Mouse (Mus musculus) liver, embryonic 16.5 days (tissue): ENCODE measurements around the gene Ptx3. TPM values are rescaled to one million over a fixed set of nuclear protein-coding genes. Genes with fewer than 3 reads are reported as not detected.
"Not testable (repeated sequence)": the region's sequence is repeated elsewhere in the genome, so short reads cannot be mapped to it uniquely, and the experiment has no call there.

Source experiments
- ATAC-seq: fragments of 200-750 bp; cut with Nextera tagmentation; 2 replicates; pipeline ENCODE4 v1.8.0; 2017; ENCODE audit warnings: low read depth, mild to moderate bottlenecking, moderate number of reproducible peaks, moderate library complexity
- H3K27ac ChIP-seq: fragments of 300-500 bp; sonication (generic); 2 replicates; pipeline ENCODE4 v1.5.1; 2014; ENCODE audit warnings: mild to moderate bottlenecking, low read length
- H3K27me3 ChIP-seq: fragments of 300-500 bp; sonication (generic); 2 replicates; pipeline ENCODE4 v1.6.1; 2014; ENCODE audit warnings: low read depth, low read length, mixed read lengths; ENCODE audit not compliant: control insufficient read depth, insufficient read depth
- H3K36me3 ChIP-seq: fragments of 300-500 bp; sonication (generic); 2 replicates; pipeline ENCODE4 v1.6.1; 2014; ENCODE audit warnings: mild to moderate bottlenecking; ENCODE audit not compliant: control insufficient read depth, insufficient read depth
- H3K4me1 ChIP-seq: fragments of 300-500 bp; sonication (generic); 2 replicates; pipeline ENCODE4 v1.6.1; 2014; ENCODE audit warnings: low read depth, low read length, mixed read lengths; ENCODE audit not compliant: control insufficient read depth
- H3K4me2 ChIP-seq: fragments of 300-500 bp; sonication (generic); 2 replicates; pipeline ENCODE4 v1.6.1; 2014; ENCODE audit warnings: low read depth, low read length, mixed read lengths
- H3K4me3 ChIP-seq: fragments of 300-500 bp; sonication (generic); 2 replicates; pipeline ENCODE4 v1.5.1; 2014; ENCODE audit warnings: low read depth, mild to moderate bottlenecking, low read length
- H3K9ac ChIP-seq: fragments of 300-500 bp; sonication (generic); 2 replicates; pipeline ENCODE4 v1.6.1; 2014; ENCODE audit warnings: low read depth, low read length
- H3K9me3 ChIP-seq: fragments of 300-500 bp; sonication (generic); replicated peaks from 2 replicates; pipeline ENCODE4 v1.6.1; 2016; ENCODE audit warnings: low read length; ENCODE audit not compliant: control insufficient read depth
- WGBS: fragments of 180-500 bp; shearing (Covaris S2); extraction: QIAGEN DNeasy Blood & Tissue Kit; methylation state at CpG from one replicate; pipeline ENCODE4 v1.1.7; 2014; ENCODE audit not compliant: insufficient replicate concordance; 5-methylcytosine and 5-hydroxymethylcytosine counted together
- polyA plus RNA-seq: library from polyadenylated mRNA; unstranded; fragments of >200 nt; fragmentation: Nextera tagmentation; extraction: Ambion mirVana; gene quantifications from 2 replicates; pipeline ENCODE4 v1.2.1, GENCODE M21; 2015

Gene Ptx3
- polyA plus RNA-seq, 1 experiment from 2014 or later, result 0.07 TPM

DNA sequence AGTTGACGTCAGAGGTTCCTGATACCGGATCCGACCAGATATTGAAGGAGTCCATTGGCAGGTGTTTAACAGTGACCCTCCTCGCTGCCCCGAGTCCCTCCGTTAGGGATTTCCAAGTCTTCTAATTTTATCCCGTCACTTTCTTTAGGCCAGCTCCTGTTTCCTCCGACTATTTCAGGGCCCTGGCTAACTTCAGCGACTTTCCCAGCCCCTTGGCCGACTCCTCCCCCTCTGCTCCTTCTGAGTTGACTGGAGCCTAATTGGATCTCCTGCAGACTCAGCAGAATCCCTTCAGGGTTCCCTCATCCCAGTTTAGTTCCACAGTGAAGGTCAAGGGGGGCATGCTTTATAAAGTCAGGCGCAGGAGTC, 1.5 kb downstream of the Ptx3 start:
- H3K36me3 ChIP-seq, result no peaks in the 10 kb centered on the region
- H3K4me2 ChIP-seq, result peak overlapping the region; percentile 53
- H3K27ac ChIP-seq, result no peak overlapping the region
- peak overlapping the region; percentile 48 for H3K4me3 ChIP-seq
- H3K9me3 ChIP-seq, result no peaks in the 10 kb centered on the region
- WGBS, result 3% methylated on average over 11 of the region's 11 CpGs
- H3K9ac ChIP-seq, result no peak overlapping the region
- peaks cover 24% of the 10 kb centered on the region for H3K27me3 ChIP-seq
- no peak for ATAC-seq
- no peaks in the 10 kb centered on the region; the same call in 1 of the 2 replicates for H3K4me1 ChIP-seq

DNA sequence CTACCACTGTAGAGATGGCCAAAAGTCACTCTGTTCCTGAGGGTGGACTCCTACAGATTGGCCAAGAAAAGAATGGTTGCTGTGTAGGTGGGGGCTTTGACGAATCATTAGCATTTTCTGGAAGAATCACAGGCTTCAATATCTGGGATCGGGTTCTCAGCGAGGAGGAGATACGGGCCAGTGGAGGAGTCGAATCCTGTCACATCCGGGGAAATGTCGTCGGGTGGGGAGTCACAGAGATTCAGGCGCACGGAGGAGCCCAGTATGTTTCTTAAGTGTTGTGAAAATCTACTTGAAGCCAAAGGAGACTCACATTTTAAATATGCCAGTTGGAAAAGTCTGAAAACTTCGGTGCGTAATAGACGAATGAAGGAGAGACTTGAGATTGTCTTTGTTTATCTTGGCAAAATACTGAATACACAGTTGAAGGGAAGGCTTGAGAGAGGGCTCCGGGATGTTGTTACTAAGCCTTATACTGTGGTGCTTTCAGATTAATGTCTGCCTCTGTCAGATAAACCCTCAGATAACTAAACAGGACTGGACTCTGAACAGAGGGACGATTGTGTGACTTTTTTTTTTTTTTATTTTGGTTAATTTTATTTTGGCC, 5.3 kb downstream of the Ptx3 start:
- H3K27me3 ChIP-seq, result peaks cover 21% of the 10 kb centered on the region
- H3K9me3 ChIP-seq, result no peaks in the 10 kb centered on the region
- H3K9ac ChIP-seq, result no peak overlapping the region
- H3K36me3 ChIP-seq, result no peaks in the 10 kb centered on the region
- no peak overlapping the region for H3K4me3 ChIP-seq
- WGBS, result 66% methylated on average over 15 of the region's 15 CpGs
- no peak overlapping the region for H3K4me2 ChIP-seq
- no peaks in the 10 kb centered on the region; the same call in 1 of the 2 replicates for H3K4me1 ChIP-seq
- H3K27ac ChIP-seq, result no peak overlapping the region
- no peak for ATAC-seq

DNA sequence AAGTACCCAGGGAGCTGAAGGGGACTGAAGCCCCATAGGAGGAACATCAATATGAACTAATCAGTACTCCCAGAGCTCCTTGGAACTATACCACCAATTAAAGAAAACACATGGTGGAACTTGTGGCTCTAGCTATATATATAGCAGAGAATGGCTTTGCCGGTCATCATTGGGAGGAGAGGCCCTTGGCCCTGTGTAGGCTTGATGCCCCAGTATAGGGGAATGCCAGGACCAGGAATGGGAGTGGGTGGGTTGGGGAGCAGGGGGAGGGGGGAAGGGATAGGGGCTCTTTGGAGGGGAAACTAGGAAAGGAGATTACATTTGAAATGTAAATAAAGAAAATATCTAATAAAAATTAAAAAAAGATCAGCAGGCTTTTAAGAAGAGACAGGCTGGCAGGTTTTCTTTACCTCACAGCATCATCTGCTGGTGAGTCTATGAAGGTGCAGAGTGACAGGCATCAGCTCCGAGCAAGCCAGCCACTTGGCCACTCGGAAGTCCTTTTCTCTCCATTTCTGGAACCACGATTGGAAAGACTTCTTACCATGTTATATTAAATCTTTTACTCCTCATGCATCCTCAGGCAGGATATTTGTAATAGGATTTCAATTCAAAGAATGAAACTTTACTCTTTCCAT, 16.6 kb downstream of the Ptx3 start:
- H3K27me3 ChIP-seq, H3K9ac ChIP-seq, ATAC-seq, H3K4me2 ChIP-seq, H3K4me3 ChIP-seq, H3K9me3 ChIP-seq, H3K4me1 ChIP-seq, H3K27ac ChIP-seq, H3K36me3 ChIP-seq: not testable (repeated sequence)
- WGBS, result 30% methylated on average over 4 of the region's 4 CpGs

DNA sequence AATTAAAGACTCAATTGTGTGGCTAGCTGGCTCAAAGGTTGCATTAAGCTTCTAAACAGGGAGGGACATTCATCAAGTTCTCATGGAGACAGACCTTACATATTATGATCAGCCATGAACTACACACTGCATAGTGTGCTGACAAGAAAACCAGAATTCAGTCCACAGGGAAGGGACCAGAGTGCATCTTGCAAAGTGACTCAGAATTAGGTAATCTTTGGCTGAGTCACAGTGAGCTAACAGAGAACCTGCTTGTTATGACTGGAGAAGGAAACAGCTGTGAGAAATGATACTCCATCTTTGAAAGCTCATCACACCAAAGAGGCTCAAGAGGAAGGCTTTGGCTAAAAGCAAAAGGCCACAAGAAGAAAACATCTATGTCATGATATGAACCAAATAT, 20.8 kb downstream of the Ptx3 start:
- ATAC-seq, result no peak

DNA sequence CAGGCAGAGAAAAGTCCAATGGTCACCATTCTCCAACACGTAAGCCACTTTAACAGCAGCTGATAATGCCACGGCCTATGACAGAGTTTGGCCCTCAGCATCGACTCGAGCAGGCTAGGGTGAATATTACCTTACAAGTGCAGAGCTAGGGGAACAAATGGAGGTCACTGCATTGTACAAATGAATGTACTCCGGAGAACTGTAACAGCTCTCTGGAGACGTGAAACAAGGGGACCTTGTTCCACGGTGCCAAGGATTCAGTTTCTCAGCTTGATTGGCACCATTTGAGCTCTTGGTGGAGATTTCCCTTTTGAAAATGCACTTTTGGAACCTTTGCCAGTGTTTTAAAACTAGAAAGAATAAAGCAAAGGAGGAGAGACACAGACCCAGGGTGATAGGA, 32.1 kb downstream of the Ptx3 start:
- no peak overlapping the region for H3K9ac ChIP-seq
- no peaks in the 10 kb centered on the region for H3K9me3 ChIP-seq
- ATAC-seq, result no peak
- H3K27me3 ChIP-seq, result no peaks in the 10 kb centered on the region
- no peak overlapping the region for H3K4me3 ChIP-seq
- no peak overlapping the region for H3K4me2 ChIP-seq
- H3K4me1 ChIP-seq, result no peaks in the 10 kb centered on the region
- H3K27ac ChIP-seq, result no peak overlapping the region
- no peaks in the 10 kb centered on the region for H3K36me3 ChIP-seq
- WGBS, result 72% methylated on average over 7 of the region's 7 CpGs

More for the DNA sequence above, 20.8 kb downstream of the Ptx3 start:
- Histone ChIP-seq H3K27ac (no peak overlapping the region), H3K27me3 (no peaks in the 10 kb centered on the region), H3K4me2 (no peak overlapping the region), H3K9me3 (no peaks in the 10 kb centered on the region), H3K4me1 (no peaks in the 10 kb centered on the region), H3K9ac (no peak overlapping the region), H3K36me3 (no peaks in the 10 kb centered on the region), H3K4me3 (no peak overlapping the region)

DNA sequence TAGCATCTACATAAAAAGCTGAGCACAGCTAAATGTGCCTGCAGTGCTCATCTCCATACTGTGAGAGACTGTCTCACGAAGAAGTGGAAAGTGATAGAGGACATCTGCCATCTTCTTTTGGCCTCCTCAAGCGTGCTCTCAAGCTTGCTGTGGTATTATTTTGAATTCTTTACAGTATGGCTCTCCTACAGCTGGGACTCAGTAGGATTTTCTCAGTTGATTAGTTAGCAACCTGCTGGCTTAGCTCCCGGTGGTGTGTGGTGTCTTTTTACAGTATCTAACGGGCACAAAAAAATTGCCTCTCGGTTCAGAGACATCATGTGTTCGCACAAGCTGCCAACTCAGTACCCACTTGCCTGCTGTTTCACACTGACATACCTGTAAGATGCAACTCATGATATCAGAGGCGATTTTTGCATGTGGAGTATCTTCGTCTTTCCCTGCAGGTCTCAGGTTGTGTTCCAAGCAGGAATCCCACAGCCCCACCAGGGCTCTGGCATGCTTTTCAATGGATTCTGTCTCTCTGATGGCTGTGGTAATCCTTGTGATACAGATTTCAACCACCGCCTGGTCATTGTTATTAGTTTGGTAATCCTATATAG, 34.9 kb downstream of the Ptx3 start:
- ATAC-seq, result no peak
- Histone ChIP-seq H3K27ac (no peak overlapping the region), H3K27me3 (no peaks in the 10 kb centered on the region), H3K9ac (no peak overlapping the region), H3K4me1 (no peaks in the 10 kb centered on the region), H3K4me2 (no peak overlapping the region), H3K36me3 (no peaks in the 10 kb centered on the region), H3K4me3 (no peak overlapping the region), H3K9me3 (no peaks in the 10 kb centered on the region)
- WGBS, result 66% methylated on average over 9 of the region's 9 CpGs

DNA sequence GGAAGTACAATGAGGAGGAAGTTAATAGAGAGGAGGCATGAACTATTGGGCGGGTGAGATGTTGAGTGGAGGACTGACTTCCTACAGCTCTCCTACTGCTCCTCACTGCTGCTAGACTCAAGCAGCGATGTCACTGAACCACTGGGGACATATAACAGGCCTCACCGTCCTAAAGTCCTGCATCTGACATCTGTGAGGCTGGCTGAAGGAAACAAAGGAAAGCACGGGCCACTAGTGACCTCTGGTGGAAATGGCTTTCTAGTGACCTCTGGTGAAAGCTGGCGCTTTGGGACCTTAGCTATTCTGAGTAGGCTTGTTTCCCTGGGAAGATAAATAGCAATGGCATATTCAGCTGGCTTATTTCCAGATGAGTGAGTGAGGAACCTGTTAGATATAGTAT, 42.6 kb downstream of the Ptx3 start:
- 26% methylated on average over 5 of the region's 5 CpGs for WGBS

DNA sequence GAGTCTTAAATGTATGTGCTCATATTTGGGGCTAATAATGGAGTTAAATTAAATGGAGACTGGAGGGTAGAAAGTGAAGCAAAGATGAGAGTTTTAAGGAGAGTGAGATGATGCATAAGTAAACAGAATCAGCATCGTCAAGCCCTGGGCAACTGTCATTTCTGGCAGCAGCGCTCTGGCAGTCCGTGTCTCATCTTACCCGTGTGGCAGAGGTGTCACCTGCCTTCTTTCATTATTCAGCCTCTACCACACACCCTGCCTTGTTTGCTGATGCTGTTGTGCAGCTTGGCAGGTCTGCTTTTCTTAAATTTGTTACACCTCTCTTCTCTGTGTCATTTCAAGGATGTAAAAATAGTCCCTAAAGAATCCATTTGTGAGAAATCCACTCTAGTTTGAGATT, 43.6 kb downstream of the Ptx3 start:
- Histone ChIP-seq H3K9ac (no peak overlapping the region), H3K4me3 (no peak overlapping the region), H3K4me2 (no peak overlapping the region), H3K9me3 (no peaks in the 10 kb centered on the region), H3K36me3 (no peaks in the 10 kb centered on the region), H3K4me1 (no peaks in the 10 kb centered on the region), H3K27me3 (no peaks in the 10 kb centered on the region), H3K27ac (no peak overlapping the region)
- no peak for ATAC-seq
- WGBS, result 72% methylated on average over 4 of the region's 4 CpGs

More for the DNA sequence above, 42.6 kb downstream of the Ptx3 start:
- Histone ChIP-seq H3K9ac (no peak overlapping the region), H3K27ac (no peak overlapping the region), H3K36me3 (no peaks in the 10 kb centered on the region), H3K4me2 (no peak overlapping the region), H3K4me3 (no peak overlapping the region), H3K9me3 (no peaks in the 10 kb centered on the region), H3K27me3 (no peaks in the 10 kb centered on the region), H3K4me1 (no peaks in the 10 kb centered on the region)
- ATAC-seq, result no peak
